Mouse (Mus musculus) midbrain, embryonic 15.5 days (tissue): ENCODE measurements around the gene Tfap2a. TPM values are rescaled to one million over a fixed set of nuclear protein-coding genes. Genes with fewer than 3 reads are reported as not detected.

Experiments used
- ATAC-seq: fragments of 200-750 bp; cut with Nextera tagmentation; replicated peaks from 2 replicates; pipeline ENCODE4 v1.8.0; 2017; ENCODE audit warnings: moderate TSS enrichment
- H3K27ac ChIP-seq: fragments of 300-500 bp; sonication (generic); 2 replicates; pipeline ENCODE4 v1.5.1; 2015; ENCODE audit warnings: mild to moderate bottlenecking, inconsistent platforms
- H3K27me3 ChIP-seq: fragments of 300-500 bp; sonication (generic); replicated peaks from 2 replicates; pipeline ENCODE4 v1.6.1; 2015; ENCODE audit warnings: inconsistent platforms
- H3K36me3 ChIP-seq: fragments of 300-500 bp; sonication (generic); replicated peaks from 2 replicates; pipeline ENCODE4 v1.6.1; 2015; ENCODE audit warnings: inconsistent platforms
- H3K4me1 ChIP-seq: fragments of 300-500 bp; sonication (generic); 2 replicates; pipeline ENCODE4 v1.6.1; 2015; ENCODE audit warnings: inconsistent platforms
- H3K4me2 ChIP-seq: fragments of 300-500 bp; sonication (generic); 2 replicates; pipeline ENCODE4 v1.6.1; 2015; ENCODE audit warnings: inconsistent platforms, mild to moderate bottlenecking, moderate library complexity
- H3K4me3 ChIP-seq: fragments of 300-500 bp; sonication (generic); 2 replicates; pipeline ENCODE4 v1.5.1; 2015; ENCODE audit warnings: mild to moderate bottlenecking, inconsistent platforms
- H3K9ac ChIP-seq: fragments of 300-500 bp; sonication (generic); 2 replicates; pipeline ENCODE4 v1.6.1; 2015; ENCODE audit warnings: mild to moderate bottlenecking, inconsistent platforms
- H3K9me3 ChIP-seq: fragments of 300-500 bp; sonication (generic); 2 replicates; pipeline ENCODE4 v1.6.1; 2016; ENCODE audit warnings: inconsistent platforms
- WGBS: fragments of 180-500 bp; shearing (Covaris S2); methylation state at CpG from one replicate; pipeline ENCODE4 v1.1.7; 2015; ENCODE audit warnings: mixed read lengths; 5-methylcytosine and 5-hydroxymethylcytosine counted together
- polyA plus RNA-seq: library from polyadenylated mRNA; unstranded; fragments of >200 nt; fragmentation: Nextera tagmentation; extraction: Ambion mirVana; gene quantifications from 2 replicates; pipeline ENCODE4 v1.2.1, GENCODE M21; 2015

The Tfap2a gene
- polyA plus RNA-seq, 1 experiment from 2014 or later, result 5.5 TPM

DNA sequence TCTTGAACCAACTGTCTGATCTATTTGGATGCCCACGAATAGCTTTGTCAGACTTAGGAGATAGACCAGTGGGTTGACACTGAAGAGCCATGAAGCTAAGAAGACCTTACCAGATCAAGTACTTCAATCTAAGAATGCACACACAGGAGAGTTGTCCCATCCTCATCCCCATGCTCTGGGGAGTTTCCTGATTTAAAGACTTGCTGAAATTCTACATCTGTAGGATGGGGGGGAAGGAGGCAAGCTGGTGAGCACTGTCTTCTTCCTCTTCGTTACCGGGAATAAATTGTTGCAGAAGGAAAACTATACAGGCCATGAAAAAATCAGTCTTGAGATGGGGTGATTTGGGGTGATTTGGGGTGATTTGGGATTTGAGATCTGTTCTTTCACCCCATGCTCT is 30.5 kb downstream of the Tfap2a start:
- H3K4me1 ChIP-seq, result peaks cover 21% of the 10 kb centered on the region
- peaks cover 84% of the 10 kb centered on the region for H3K27me3 ChIP-seq
- no peak overlapping the region for H3K4me2 ChIP-seq
- no peak for ATAC-seq
- no peak overlapping the region for H3K27ac ChIP-seq
- 3% methylated on average over 3 of the region's 3 CpGs for WGBS
- H3K9me3 ChIP-seq, result no peaks in the 10 kb centered on the region
- no peak overlapping the region for H3K9ac ChIP-seq
- H3K36me3 ChIP-seq, result no peaks in the 10 kb centered on the region
- no peak overlapping the region for H3K4me3 ChIP-seq

DNA sequence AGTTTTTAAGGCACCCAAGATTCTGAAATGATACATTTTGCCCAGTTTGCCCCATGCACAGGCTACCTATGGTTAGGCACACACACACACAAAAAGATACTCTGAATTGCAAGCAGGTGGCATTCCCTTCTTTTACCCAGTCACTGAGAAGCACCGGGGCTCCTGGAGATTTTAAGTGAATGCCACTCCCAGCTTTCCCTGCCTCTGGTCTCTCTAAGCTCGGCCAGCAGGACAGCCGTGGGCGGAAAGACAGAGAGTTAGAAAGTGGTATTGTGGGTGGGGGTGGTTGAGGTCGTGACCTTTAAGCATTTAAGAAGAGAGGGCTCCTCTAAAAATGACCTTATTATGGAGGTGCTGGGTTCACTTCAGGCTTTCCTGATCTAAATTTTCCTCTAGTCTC is 31.6 kb downstream of the Tfap2a start:
- no peak overlapping the region for H3K4me2 ChIP-seq
- WGBS, result 2% methylated on average over 5 of the region's 5 CpGs

GRCm38 (mm10) chr13:40705821-40706425 is 32.3 kb downstream of the Tfap2a start:
- 12% methylated on average over 4 of the region's 4 CpGs for WGBS
- peaks cover 23% of the 10 kb centered on the region for H3K4me1 ChIP-seq

More for the DNA sequence above, 31.6 kb downstream of the Tfap2a start:
- Histone ChIP-seq H3K9ac (no peak overlapping the region), H3K9me3 (no peaks in the 10 kb centered on the region), H3K27me3 (peaks cover 85% of the 10 kb centered on the region), H3K36me3 (no peaks in the 10 kb centered on the region), H3K27ac (no peak overlapping the region), H3K4me3 (no peak overlapping the region), H3K4me1 (peaks cover 23% of the 10 kb centered on the region)
- ATAC-seq, result no peak

GRCm38 (mm10) chr13:40704864-40705455 is 33.2 kb downstream of the Tfap2a start:
- peaks cover 85% of the 10 kb centered on the region for H3K27me3 ChIP-seq
- H3K36me3 ChIP-seq, result no peaks in the 10 kb centered on the region
- H3K4me2 ChIP-seq, result peak overlapping the region; percentile 44
- H3K9ac ChIP-seq, result no peak overlapping the region
- no peak overlapping the region for H3K4me3 ChIP-seq
- peaks cover 23% of the 10 kb centered on the region for H3K4me1 ChIP-seq
- ATAC-seq, result no peak
- no peak overlapping the region for H3K27ac ChIP-seq
- no peaks in the 10 kb centered on the region for H3K9me3 ChIP-seq
- WGBS, result under 1% methylated on average over 28 of the region's 28 CpGs

More at GRCm38 (mm10) chr13:40705821-40706425, 32.3 kb downstream of the Tfap2a start:
- H3K27ac ChIP-seq, result no peak overlapping the region
- H3K27me3 ChIP-seq, result peaks cover 85% of the 10 kb centered on the region
- H3K4me2 ChIP-seq, result no peak overlapping the region
- H3K4me3 ChIP-seq, result no peak overlapping the region
- ATAC-seq, result no peak
- no peaks in the 10 kb centered on the region for H3K36me3 ChIP-seq
- no peaks in the 10 kb centered on the region for H3K9me3 ChIP-seq
- no peak overlapping the region for H3K9ac ChIP-seq

GRCm38 (mm10) chr13:40703982-40704501 is 34.1 kb downstream of the Tfap2a start:
- peak; percentile 55; the same call in 1 of the 2 replicates for ATAC-seq
- Histone ChIP-seq H3K27me3 (peaks cover 82% of the 10 kb centered on the region), H3K27ac (peak overlapping the region; percentile 23; the same call in 1 of the 2 replicates), H3K4me3 (peak overlapping the region; percentile 24), H3K4me1 (peaks cover 22% of the 10 kb centered on the region), H3K9me3 (no peaks in the 10 kb centered on the region), H3K4me2 (peak overlapping the region; percentile 44), H3K9ac (no peak overlapping the region), H3K36me3 (no peaks in the 10 kb centered on the region)
- WGBS, result under 1% methylated on average over 38 of the region's 38 CpGs

DNA sequence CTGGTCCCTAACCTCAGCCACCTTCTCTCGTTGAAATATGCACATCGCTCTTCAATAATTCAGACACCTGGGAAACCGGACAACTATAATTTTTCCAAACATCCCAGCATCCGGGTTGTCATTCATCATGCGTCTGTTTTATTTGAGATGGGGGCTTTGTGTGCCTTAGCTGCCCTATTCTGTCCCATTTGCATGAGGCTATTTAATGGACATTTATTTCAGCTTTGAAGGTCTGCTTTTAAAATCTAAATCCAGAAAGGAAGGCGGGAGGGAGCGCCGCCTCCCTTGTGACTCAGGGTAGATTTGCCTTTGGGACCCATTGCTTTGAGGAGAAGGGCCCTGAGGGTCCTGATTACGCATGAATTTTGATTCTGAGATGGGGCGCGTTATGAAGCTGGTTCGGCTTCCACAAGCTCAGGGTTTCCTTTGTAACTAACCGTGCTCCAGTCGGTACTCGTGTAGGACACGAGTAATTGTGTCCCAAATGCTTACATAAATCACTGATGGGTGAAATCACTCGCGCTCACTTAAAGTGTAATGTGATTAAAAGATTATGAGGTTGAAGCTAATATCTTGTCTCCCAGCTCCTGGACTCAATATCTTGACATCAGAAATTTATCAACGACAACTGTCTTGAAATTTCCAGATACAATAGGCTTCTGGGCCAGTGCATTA is 34.9 kb downstream of the Tfap2a start:
- H3K9ac ChIP-seq, result no peak overlapping the region
- H3K4me2 ChIP-seq, result no peak overlapping the region
- H3K36me3 ChIP-seq, result no peaks in the 10 kb centered on the region
- H3K4me1 ChIP-seq, result peaks cover 19% of the 10 kb centered on the region
- ATAC-seq, result no peak
- H3K27me3 ChIP-seq, result peaks cover 80% of the 10 kb centered on the region
- no peaks in the 10 kb centered on the region for H3K9me3 ChIP-seq
- H3K27ac ChIP-seq, result no peak overlapping the region
- WGBS, result 1% methylated on average over 19 of the region's 19 CpGs
- no peak overlapping the region for H3K4me3 ChIP-seq

- H3K36me3 ChIP-seq, result no peaks in the 10 kb centered on the region
Measured at GRCm38 (mm10) chr13:40702361-40703122, 35.6 kb downstream of the Tfap2a start.

GRCm38 (mm10) chr13:40701691-40702090 is 36.5 kb downstream of the Tfap2a start:
- H3K4me1 ChIP-seq, result peaks cover 19% of the 10 kb centered on the region
- no peaks in the 10 kb centered on the region for H3K36me3 ChIP-seq
- H3K27ac ChIP-seq, result no peak overlapping the region
- no peaks in the 10 kb centered on the region for H3K9me3 ChIP-seq
- ATAC-seq, result no peak
- H3K4me2 ChIP-seq, result no peak overlapping the region
- no peak overlapping the region for H3K9ac ChIP-seq
- H3K4me3 ChIP-seq, result no peak overlapping the region
- peaks cover 74% of the 10 kb centered on the region for H3K27me3 ChIP-seq
- WGBS, result 4% methylated on average over 12 of the region's 12 CpGs

More at GRCm38 (mm10) chr13:40702361-40703122, 35.6 kb downstream of the Tfap2a start:
- Histone ChIP-seq H3K9ac (no peak overlapping the region), H3K27me3 (peaks cover 81% of the 10 kb centered on the region), H3K4me2 (no peak overlapping the region), H3K4me3 (no peak overlapping the region), H3K9me3 (no peaks in the 10 kb centered on the region), H3K4me1 (peaks cover 19% of the 10 kb centered on the region), H3K27ac (no peak overlapping the region)
- ATAC-seq, result no peak
- 5% methylated on average over 30 of the region's 30 CpGs for WGBS

DNA sequence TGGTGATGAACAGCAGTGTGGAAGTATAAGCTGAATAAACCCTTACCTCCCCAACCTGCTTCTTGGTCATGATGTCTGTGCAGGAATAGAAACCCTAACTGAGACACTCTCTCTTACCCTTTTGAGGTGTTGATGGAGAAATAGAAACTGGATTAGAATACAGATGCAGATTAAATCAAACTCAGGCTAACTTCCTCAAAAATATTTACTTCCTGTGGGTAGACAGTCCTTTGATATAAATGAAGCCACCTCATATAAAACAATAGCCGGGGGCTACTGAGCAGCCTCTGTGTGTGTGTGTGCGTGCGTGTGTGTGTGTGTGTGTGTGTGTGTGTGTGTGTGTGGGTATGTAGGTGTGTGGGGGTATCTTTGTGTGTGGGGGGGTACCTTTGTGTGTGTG is 52.4 kb downstream of the Tfap2a start:
- Histone ChIP-seq H3K27ac (no peak overlapping the region), H3K9ac (no peak overlapping the region), H3K36me3 (no peaks in the 10 kb centered on the region), H3K4me3 (no peak overlapping the region), H3K4me2 (no peak overlapping the region), H3K9me3 (no peaks in the 10 kb centered on the region), H3K4me1 (no peaks in the 10 kb centered on the region), H3K27me3 (no peaks in the 10 kb centered on the region)
- 97% methylated on average over 3 of the region's 3 CpGs for WGBS
- ATAC-seq, result no peak

DNA sequence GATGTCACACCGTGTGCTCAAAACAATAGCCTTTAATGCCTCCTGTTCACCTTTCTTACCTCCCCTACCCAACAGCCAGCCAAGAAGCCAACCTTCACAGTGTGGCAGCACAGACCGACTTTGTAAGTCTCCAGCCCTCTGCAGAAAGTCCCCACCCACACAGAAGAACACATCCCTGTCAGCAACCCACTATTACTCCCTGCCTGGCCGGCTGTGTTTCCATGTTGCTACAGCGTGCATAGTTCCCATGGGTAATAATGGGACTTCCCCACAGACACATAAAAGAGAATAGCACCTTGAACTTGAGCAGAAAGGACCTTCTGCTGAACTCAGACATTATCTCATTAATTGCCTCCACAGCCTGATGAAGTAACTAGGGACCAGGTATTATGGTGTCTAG is 61.4 kb downstream of the Tfap2a start:
- Histone ChIP-seq H3K4me1 (no peaks in the 10 kb centered on the region), H3K4me2 (no peak overlapping the region), H3K27ac (no peak overlapping the region), H3K36me3 (no peaks in the 10 kb centered on the region), H3K4me3 (no peak overlapping the region), H3K9ac (no peak overlapping the region), H3K9me3 (no peaks in the 10 kb centered on the region), H3K27me3 (no peaks in the 10 kb centered on the region)
- no peak for ATAC-seq
- 37% methylated on average over 4 of the region's 4 CpGs for WGBS
